Mouse (Mus musculus) olfactory bulb, adult 2 months (tissue): ENCODE results near the gene Fndc3b.

Experiments
- CTCF ChIP-seq: fragments of 200-500 bp; IDR thresholded peaks from 2 replicates; pipeline ENCODE4 v1.5.1; 2012; ENCODE audit warnings: low read depth, mild to moderate bottlenecking, low read length, moderate library complexity; ENCODE audit not compliant: insufficient read depth
- POLR2A ChIP-seq: fragments of 200-500 bp; IDR thresholded peaks from 2 replicates; pipeline ENCODE4 v1.6.1; 2012; ENCODE audit warnings: mild to moderate bottlenecking, low read depth, low read length, moderate library complexity; ENCODE audit not compliant: insufficient read depth

- no peak for TF ChIP-seq CTCF
- no peak for TF ChIP-seq POLR2A
Observed at GRCm38 (mm10) chr3:27742124-27742523, 31.0 kb upstream of the Fndc3b start.
